Mouse (Mus musculus) heart, adult 8-10 months (tissue): Measurements from ENCODE around the gene Fbxo36. TPM values are rescaled to one million over a fixed set of nuclear protein-coding genes. Genes with fewer than 3 reads are reported as not detected.

Experiments used
- DNase-seq: peaks from one replicate; pipeline ENCODE4 v3.0.0; 2022; ENCODE audit warnings: low spot score
- total RNA-seq, 4 experiments: library from RNA; stranded (reverse); gene quantifications; 2 replicates each; pipeline ENCODE4 v1.2.4; 2022

Fbxo36 gene
- total RNA-seq, 4 experiments from 2014 or later: 1.3 to 3.0 (median 1.9) TPM

- no peak for DNase-seq
Measured at GRCm38 (mm10) chr1:84890503-84890902, 50.9 kb downstream of the Fbxo36 start.

GRCm38 (mm10) chr1:84891746-84892145 lies 52.1 kb downstream of the Fbxo36 start:
- no peak for DNase-seq

- DNase-seq: no peak
Measured at GRCm38 (mm10) chr1:84897364-84897763, 57.7 kb downstream of the Fbxo36 start.

- DNase-seq: no peak
Measured at GRCm38 (mm10) chr1:84899156-84899555, 59.5 kb downstream of the Fbxo36 start.

- no peak for DNase-seq
Measured at GRCm38 (mm10) chr1:84904467-84904866, 64.8 kb downstream of the Fbxo36 start.

- no peak for DNase-seq
Measured at GRCm38 (mm10) chr1:84910177-84910804, 70.7 kb downstream of the Fbxo36 start.

- DNase-seq: no peak
Measured at GRCm38 (mm10) chr1:84912571-84912970, 72.9 kb downstream of the Fbxo36 start.

- DNase-seq: no peak
Measured at GRCm38 (mm10) chr1:84915010-84915409, 75.4 kb downstream of the Fbxo36 start.

GRCm38 (mm10) chr1:84918865-84919264 lies 79.2 kb downstream of the Fbxo36 start:
- DNase-seq: no peak

GRCm38 (mm10) chr1:84923432-84923831 lies 83.8 kb downstream of the Fbxo36 start:
- no peak for DNase-seq

- DNase-seq: no peak
Measured at GRCm38 (mm10) chr1:84924134-84924533, 84.5 kb downstream of the Fbxo36 start.

GRCm38 (mm10) chr1:84925599-84925998 lies 86.0 kb downstream of the Fbxo36 start:
- peak; percentile 28 for DNase-seq

- peak; percentile 42 for DNase-seq
Measured at GRCm38 (mm10) chr1:84933472-84934150, 94.0 kb downstream of the Fbxo36 start.

GRCm38 (mm10) chr1:84934151-84934502 lies 94.5 kb downstream of the Fbxo36 start:
- DNase-seq: no peak

GRCm38 (mm10) chr1:84934503-84935333 lies 95.1 kb downstream of the Fbxo36 start, which contains the start of gene Slc16a14:
Slc16a14 (minus strand) TSS chr1:84935134.
- no peak for DNase-seq

- peak; percentile 22 for DNase-seq
Measured at GRCm38 (mm10) chr1:84935668-84936067, 96.0 kb downstream of the Fbxo36 start.

- DNase-seq: no peak
Measured at GRCm38 (mm10) chr1:84936716-84937510, 97.3 kb downstream of the Fbxo36 start.

- no peak for DNase-seq
Measured at GRCm38 (mm10) chr1:84939466-84939865, 99.8 kb downstream of the Fbxo36 start.

GRCm38 (mm10) chr1:84940322-84940721 lies 100.7 kb downstream of the Fbxo36 start:
- no peak for DNase-seq

GRCm38 (mm10) chr1:84942666-84943065 lies 103.0 kb downstream of the Fbxo36 start:
- DNase-seq: no peak

GRCm38 (mm10) chr1:84943549-84943948 lies 103.9 kb downstream of the Fbxo36 start:
- no peak for DNase-seq

- peak; percentile 24 for DNase-seq
Measured at GRCm38 (mm10) chr1:84945950-84946349, 106.3 kb downstream of the Fbxo36 start.
